Mouse (Mus musculus) mature B cell (primary cell): ENCODE data around the gene Exosc9.
"Not testable (repeated sequence)": the region's sequence is repeated elsewhere in the genome, so short reads cannot be mapped to it uniquely, and the experiment has no call there.

ENCODE experiments used
- in situ Hi-C: fragments of 300-500 bp; cut with MboI; formaldehyde crosslinking; loops from 2 replicates; pipeline ENCODE4 v1.14.3; 2019

Exosc9 gene

GRCm38 (mm10) chr3:36551851-36552384, 488 bp upstream of the Exosc9 start:
- in situ Hi-C loops, result no loop called here

GRCm38 (mm10) chr3:36557601-36558000, 5.2 kb downstream of the Exosc9 start:
- in situ Hi-C loops, result no loop called here

DNA sequence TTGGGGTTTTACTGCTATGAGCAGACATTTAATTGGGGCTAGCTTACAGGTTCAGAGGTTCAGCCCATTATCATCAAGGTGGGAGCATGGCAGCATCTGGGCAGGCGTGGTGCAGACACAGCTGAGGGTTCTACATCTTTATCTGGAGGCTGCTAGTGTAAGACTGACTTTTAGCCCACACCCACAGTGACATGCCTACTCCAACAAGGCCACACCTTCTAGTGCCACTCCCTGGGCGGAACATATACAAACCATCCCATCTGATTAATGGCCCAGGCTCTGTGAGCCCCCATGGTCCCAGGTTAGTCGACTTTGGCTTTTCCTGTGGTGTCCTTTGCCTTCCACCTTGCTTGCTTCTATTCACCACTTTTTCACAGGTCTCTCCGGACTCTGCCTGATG, 7.2 kb downstream of the Exosc9 start:
- in situ Hi-C loops, result no loop called here

DNA sequence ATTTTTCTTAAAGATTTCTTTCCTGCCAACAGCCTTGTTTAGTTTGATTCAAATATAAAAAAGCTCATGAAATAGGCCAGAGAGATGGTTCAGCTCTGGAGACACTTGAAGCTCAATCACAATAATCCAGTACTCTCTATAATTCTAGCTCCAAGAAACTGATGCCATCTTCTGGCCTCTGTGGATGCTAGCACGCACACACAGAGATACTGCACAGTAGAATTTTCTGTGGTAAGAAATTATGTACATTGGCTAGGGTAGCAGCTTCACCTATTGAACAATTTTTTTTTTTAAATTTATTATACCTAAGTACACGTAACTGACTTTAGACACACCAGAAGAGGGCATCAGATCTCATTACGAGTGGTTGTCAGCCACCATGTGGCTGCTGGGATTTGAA, 11.3 kb downstream of the Exosc9 start:
- in situ Hi-C loops, result no loop called here

- in situ Hi-C loops, result no loop called here
Observed at GRCm38 (mm10) chr3:36569836-36570235, 17.4 kb downstream of the Exosc9 start.

- in situ Hi-C loops, result no loop called here
Observed at GRCm38 (mm10) chr3:36571361-36571826, 19.0 kb downstream of the Exosc9 start.

DNA sequence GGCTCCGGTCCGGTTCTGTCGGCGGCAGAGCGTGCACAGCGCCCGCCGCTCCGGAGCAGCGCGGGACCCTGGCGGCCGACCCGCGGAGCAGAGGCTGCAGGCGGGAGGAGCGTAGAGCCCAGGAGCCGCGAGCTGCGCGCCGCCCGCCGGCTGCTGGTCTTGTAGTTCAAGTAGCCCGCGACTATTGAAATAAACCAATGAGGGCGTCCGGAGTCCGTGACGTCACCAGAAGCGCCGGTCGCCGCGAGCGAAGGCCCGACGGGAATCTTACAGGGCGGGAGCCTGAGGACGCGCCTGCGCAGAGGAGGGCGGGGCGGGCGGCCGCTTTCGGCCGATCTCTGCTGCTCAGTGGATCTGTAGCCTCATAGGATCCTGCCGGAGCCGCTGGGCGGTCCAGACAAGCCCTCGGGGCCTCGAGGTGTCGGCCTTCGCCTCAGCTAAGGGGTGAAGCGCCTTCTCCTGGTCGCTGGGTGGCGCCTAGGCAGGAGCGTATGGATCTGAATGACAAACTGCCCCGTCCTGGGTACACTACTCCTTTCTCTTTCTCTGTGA, 19.5 kb downstream of the Exosc9 start, which contains the start of gene Ccna2:
Ccna2 (minus strand) TSS at position 324 of the 552 bp plus-strand sequence.
- in situ Hi-C loops, result no loop called here

DNA sequence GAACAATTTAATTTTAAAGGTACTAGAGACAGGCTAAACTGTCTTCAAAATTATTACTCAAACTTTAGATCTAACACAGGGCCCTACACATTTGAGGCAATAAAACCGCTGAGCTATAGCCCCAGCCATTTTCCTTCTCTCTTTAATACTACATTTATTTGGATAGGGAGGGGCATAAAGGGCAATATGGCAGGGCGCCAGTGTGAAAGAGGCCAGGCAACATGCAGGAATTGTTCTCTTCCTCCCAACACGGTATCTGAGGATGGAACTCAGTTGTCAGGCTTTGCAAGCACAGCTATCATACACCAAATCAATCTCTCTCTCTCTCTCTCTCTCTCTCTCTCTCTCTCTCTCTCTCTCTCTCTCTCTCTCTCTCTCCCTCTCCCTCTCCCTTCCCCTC, 46.4 kb downstream of the Exosc9 start:
- in situ Hi-C loops, result no loop called here

GRCm38 (mm10) chr3:36599773-36600172, 47.4 kb downstream of the Exosc9 start:
- in situ Hi-C loops, result not testable (repeated sequence)

DNA sequence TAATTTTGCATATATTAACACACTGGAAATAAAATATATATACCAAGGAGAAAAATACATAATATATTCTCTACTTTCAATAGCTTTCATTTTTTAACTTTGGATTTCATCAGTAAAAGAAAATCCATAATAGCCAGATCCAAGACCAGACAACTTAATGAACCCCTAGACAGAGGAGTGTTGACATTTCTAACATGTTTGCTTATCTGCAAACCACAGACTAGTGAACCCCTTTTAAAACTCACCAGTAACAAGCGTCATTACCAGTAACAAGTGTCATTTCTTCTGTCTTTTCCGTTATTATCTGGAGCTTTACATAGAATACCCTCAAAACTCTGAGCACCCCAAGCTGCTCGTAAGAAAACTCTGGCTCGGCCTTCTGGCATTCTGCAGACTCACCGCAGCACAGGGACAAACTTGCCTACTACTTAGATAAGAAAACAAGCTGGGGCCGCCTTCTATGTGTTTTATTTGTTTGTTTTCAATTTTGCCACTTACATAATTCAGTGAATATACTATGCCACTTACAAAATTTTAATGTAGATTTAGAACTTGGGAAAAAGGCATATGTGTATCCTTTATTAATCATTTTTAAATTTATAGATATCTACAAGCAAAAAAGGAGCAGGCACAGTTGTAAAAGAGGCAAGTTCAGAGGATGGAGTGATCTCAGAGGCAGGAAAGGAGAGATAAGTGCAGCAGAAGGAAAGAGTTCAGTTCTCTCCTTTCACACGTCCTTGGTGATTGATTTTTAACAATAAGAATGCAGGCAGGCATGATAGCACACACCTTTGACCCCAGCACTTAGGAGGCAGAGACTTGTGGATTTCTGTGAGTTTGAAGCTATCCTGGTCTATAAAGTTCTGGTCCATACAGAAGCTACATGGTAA, 53.7 kb downstream of the Exosc9 start:
- in situ Hi-C loops, result no loop called here

GRCm38 (mm10) chr3:36612687-36613086, 60.3 kb downstream of the Exosc9 start:
- in situ Hi-C loops, result no loop called here

DNA sequence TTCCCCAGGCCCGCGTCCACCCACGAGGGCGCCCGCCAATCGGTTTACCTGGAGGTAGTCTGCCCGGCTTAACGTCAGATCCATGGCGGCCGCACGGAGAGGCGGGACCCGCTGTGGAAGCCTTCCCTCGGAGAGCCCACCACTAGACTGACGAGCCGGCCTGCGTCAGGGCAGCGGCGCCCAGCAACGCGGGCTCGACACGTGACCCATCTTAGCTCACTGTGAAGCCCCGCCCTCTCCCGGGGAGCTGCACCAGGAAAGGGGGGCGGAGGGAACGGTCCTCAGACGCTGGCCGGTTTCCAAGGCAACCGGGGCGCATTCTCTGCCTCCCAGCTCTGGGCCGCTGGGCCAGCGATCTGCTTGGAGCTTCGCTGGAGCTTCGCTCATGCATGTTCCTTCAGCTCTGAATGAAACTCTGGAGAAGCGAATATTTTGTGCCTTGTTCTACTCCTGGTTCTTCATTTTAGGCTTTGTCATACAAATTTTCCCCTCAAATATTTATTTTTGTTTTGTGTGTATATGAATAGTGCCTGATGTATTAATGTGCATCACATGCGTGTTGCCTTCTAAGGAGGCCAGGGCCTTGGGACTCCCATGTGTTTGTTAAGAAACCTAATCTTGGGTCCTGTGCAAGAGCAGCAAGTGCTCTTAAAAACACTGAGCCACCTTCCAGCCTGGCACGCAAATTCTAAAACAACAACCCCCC, 60.9 kb downstream of the Exosc9 start, which contains the start of gene Bbs7:
Bbs7 (minus strand) TSS at position 276 of the 706 bp plus-strand sequence.
- in situ Hi-C loops, result no loop called here

GRCm38 (mm10) chr3:36613908-36614255, 61.5 kb downstream of the Exosc9 start:
- in situ Hi-C loops, result no loop called here
